Mouse (Mus musculus): ENCODE results near the gene Trim69. TPM values are rescaled to one million over a fixed set of nuclear protein-coding genes. Genes with fewer than 3 reads are reported as not detected.

Gene Trim69
- polyA plus RNA-seq, 1 experiment from 2014 or later = not detected

GRCm38 (mm10) chr2:122180051-122180822 is 19.7 kb downstream of the Trim69 start:
- H3K9ac ChIP-seq (ENCODE audit: low read length) = no peak overlapping the region
- H3K27ac ChIP-seq (ENCODE audit: low read depth, low read length) = no peak overlapping the region
- H3K4me2 ChIP-seq (ENCODE audit: low read depth) = no peak overlapping the region
- WGBS = 77% methylated on average over 8 of the region's 8 CpGs
- H3K36me3 ChIP-seq (ENCODE audit: control insufficient read depth, insufficient read depth, low read length) = no peaks in the 10 kb centered on the region
- H3K4me3 ChIP-seq (ENCODE audit: low read depth, low read length) = no peak overlapping the region
- DNase-seq (ENCODE audit: low spot score) = no peak
- H3K27me3 ChIP-seq (ENCODE audit: control insufficient read depth, insufficient read depth, low read length) = no peaks in the 10 kb centered on the region
- H3K4me1 ChIP-seq (ENCODE audit: control insufficient read depth, insufficient read depth, low read length) = no peaks in the 10 kb centered on the region
- H3K9me3 ChIP-seq (ENCODE audit: control insufficient read depth, low read length) = no peaks in the 10 kb centered on the region
- ATAC-seq (ENCODE audit: insufficient read depth, low FRiP score, low TSS enrichment) = no peak

- H3K4me1 ChIP-seq (ENCODE audit: control insufficient read depth, insufficient read depth, low read length) = no peaks in the 10 kb centered on the region
- ATAC-seq (ENCODE audit: insufficient read depth, low FRiP score, low TSS enrichment) (no peak), DNase-seq (ENCODE audit: low spot score) (no peak)
- H3K27ac ChIP-seq (ENCODE audit: low read depth, low read length) = no peak overlapping the region
- no peak overlapping the region for H3K9ac ChIP-seq (ENCODE audit: low read length)
- no peak overlapping the region for H3K4me3 ChIP-seq (ENCODE audit: low read depth, low read length)
- H3K9me3 ChIP-seq (ENCODE audit: control insufficient read depth, low read length) = no peaks in the 10 kb centered on the region
- no peaks in the 10 kb centered on the region for H3K27me3 ChIP-seq (ENCODE audit: control insufficient read depth, insufficient read depth, low read length)
- 80% methylated on average over 4 of the region's 4 CpGs for WGBS
- no peaks in the 10 kb centered on the region for H3K36me3 ChIP-seq (ENCODE audit: control insufficient read depth, insufficient read depth, low read length)
- no peak overlapping the region for H3K4me2 ChIP-seq (ENCODE audit: low read depth)
These were observed 24.6 kb downstream of the Trim69 start for GRCm38 (mm10) chr2:122185086-122185485.

GRCm38 (mm10) chr2:122186106-122186505 is 25.6 kb downstream of the Trim69 start, which contains the start of the genes Patl2 and Terb2:
Patl2 (minus strand) TSS chr2:122186189.
Terb2 (plus strand) TSS chr2:122186272.
- H3K9me3 ChIP-seq (ENCODE audit: control insufficient read depth, low read length) = no peaks in the 10 kb centered on the region
- H3K36me3 ChIP-seq (ENCODE audit: control insufficient read depth, insufficient read depth, low read length) = no peaks in the 10 kb centered on the region
- 78% methylated on average over 17 of the region's 17 CpGs for WGBS
- H3K27me3 ChIP-seq (ENCODE audit: control insufficient read depth, insufficient read depth, low read length) = no peaks in the 10 kb centered on the region
- ATAC-seq (ENCODE audit: insufficient read depth, low FRiP score, low TSS enrichment) = no peak
- no peak within 1 kb of the TSS for H3K27ac ChIP-seq (ENCODE audit: low read depth, low read length)
- DNase-seq (ENCODE audit: low spot score) = no peak
- H3K4me1 ChIP-seq (ENCODE audit: control insufficient read depth, insufficient read depth, low read length) = no peaks in the 10 kb centered on the region
- H3K4me3 ChIP-seq (ENCODE audit: low read depth, low read length) = no peak within 1 kb of the TSS
- no peak within 1 kb of the TSS for H3K9ac ChIP-seq (ENCODE audit: low read length)
- no peak within 1 kb of the TSS for H3K4me2 ChIP-seq (ENCODE audit: low read depth)

- WGBS = 89% methylated on average over 3 of the region's 3 CpGs
- Histone ChIP-seq H3K4me3 (ENCODE audit: low read depth, low read length) (no peak overlapping the region), H3K27me3 (ENCODE audit: control insufficient read depth, insufficient read depth, low read length) (no peaks in the 10 kb centered on the region), H3K9me3 (ENCODE audit: control insufficient read depth, low read length) (no peaks in the 10 kb centered on the region), H3K9ac (ENCODE audit: low read length) (no peak overlapping the region), H3K36me3 (ENCODE audit: control insufficient read depth, insufficient read depth, low read length) (no peaks in the 10 kb centered on the region), H3K27ac (ENCODE audit: low read depth, low read length) (no peak overlapping the region), H3K4me1 (ENCODE audit: control insufficient read depth, insufficient read depth, low read length) (no peaks in the 10 kb centered on the region), H3K4me2 (ENCODE audit: low read depth) (no peak overlapping the region)
- no peak for ATAC-seq (ENCODE audit: insufficient read depth, low FRiP score, low TSS enrichment)
- DNase-seq (ENCODE audit: low spot score) = no peak
These were observed 26.3 kb downstream of the Trim69 start for GRCm38 (mm10) chr2:122186751-122187150.

- no peak overlapping the region for H3K4me3 ChIP-seq (ENCODE audit: low read depth, low read length)
- no peak overlapping the region for H3K9ac ChIP-seq (ENCODE audit: low read length)
- H3K4me1 ChIP-seq (ENCODE audit: control insufficient read depth, insufficient read depth, low read length) = no peaks in the 10 kb centered on the region
- no peaks in the 10 kb centered on the region for H3K9me3 ChIP-seq (ENCODE audit: control insufficient read depth, low read length)
- H3K27ac ChIP-seq (ENCODE audit: low read depth, low read length) = no peak overlapping the region
- 78% methylated on average over 3 of the region's 3 CpGs for WGBS
- no peak overlapping the region for H3K4me2 ChIP-seq (ENCODE audit: low read depth)
- ATAC-seq (ENCODE audit: insufficient read depth, low FRiP score, low TSS enrichment) = no peak
- no peak for DNase-seq (ENCODE audit: low spot score)
- H3K36me3 ChIP-seq (ENCODE audit: control insufficient read depth, insufficient read depth, low read length) = no peaks in the 10 kb centered on the region
- no peaks in the 10 kb centered on the region for H3K27me3 ChIP-seq (ENCODE audit: control insufficient read depth, insufficient read depth, low read length)
These were observed 31.3 kb downstream of the Trim69 start for GRCm38 (mm10) chr2:122191849-122192248.

GRCm38 (mm10) chr2:122194509-122194929 is 34.0 kb downstream of the Trim69 start:
- Histone ChIP-seq H3K9ac (ENCODE audit: low read length) (no peak overlapping the region), H3K36me3 (ENCODE audit: control insufficient read depth, insufficient read depth, low read length) (no peaks in the 10 kb centered on the region), H3K27ac (ENCODE audit: low read depth, low read length) (no peak overlapping the region), H3K4me2 (ENCODE audit: low read depth) (no peak overlapping the region), H3K4me1 (ENCODE audit: control insufficient read depth, insufficient read depth, low read length) (no peaks in the 10 kb centered on the region), H3K27me3 (ENCODE audit: control insufficient read depth, insufficient read depth, low read length) (no peaks in the 10 kb centered on the region), H3K9me3 (ENCODE audit: control insufficient read depth, low read length) (no peaks in the 10 kb centered on the region), H3K4me3 (ENCODE audit: low read depth, low read length) (no peak overlapping the region)
- WGBS = 76% methylated on average over 1 of the region's 1 CpGs
- ATAC-seq (ENCODE audit: insufficient read depth, low FRiP score, low TSS enrichment) (no peak), DNase-seq (ENCODE audit: low spot score) (no peak)

- ATAC-seq (ENCODE audit: insufficient read depth, low FRiP score, low TSS enrichment) (no peak), DNase-seq (ENCODE audit: low spot score) (no peak)
- H3K27me3 ChIP-seq (ENCODE audit: control insufficient read depth, insufficient read depth, low read length) = no peaks in the 10 kb centered on the region
- H3K4me3 ChIP-seq (ENCODE audit: low read depth, low read length) = no peak overlapping the region
- WGBS = 90% methylated on average over 1 of the region's 1 CpGs
- H3K4me2 ChIP-seq (ENCODE audit: low read depth) = no peak overlapping the region
- no peaks in the 10 kb centered on the region for H3K4me1 ChIP-seq (ENCODE audit: control insufficient read depth, insufficient read depth, low read length)
- H3K9me3 ChIP-seq (ENCODE audit: control insufficient read depth, low read length) = no peaks in the 10 kb centered on the region
- H3K27ac ChIP-seq (ENCODE audit: low read depth, low read length) = no peak overlapping the region
- H3K36me3 ChIP-seq (ENCODE audit: control insufficient read depth, insufficient read depth, low read length) = no peaks in the 10 kb centered on the region
- H3K9ac ChIP-seq (ENCODE audit: low read length) = no peak overlapping the region
These were observed 41.0 kb downstream of the Trim69 start for GRCm38 (mm10) chr2:122201501-122201900.

- no peak overlapping the region for H3K9ac ChIP-seq (ENCODE audit: low read length)
- H3K4me3 ChIP-seq (ENCODE audit: low read depth, low read length) = no peak overlapping the region
- no peaks in the 10 kb centered on the region for H3K36me3 ChIP-seq (ENCODE audit: control insufficient read depth, insufficient read depth, low read length)
- H3K4me2 ChIP-seq (ENCODE audit: low read depth) = no peak overlapping the region
- H3K27ac ChIP-seq (ENCODE audit: low read depth, low read length) = no peak overlapping the region
- WGBS = 62% methylated on average over 2 of the region's 2 CpGs
- no peak for ATAC-seq (ENCODE audit: insufficient read depth, low FRiP score, low TSS enrichment)
- no peaks in the 10 kb centered on the region for H3K9me3 ChIP-seq (ENCODE audit: control insufficient read depth, low read length)
- H3K27me3 ChIP-seq (ENCODE audit: control insufficient read depth, insufficient read depth, low read length) = no peaks in the 10 kb centered on the region
- no peak for DNase-seq (ENCODE audit: low spot score)
- H3K4me1 ChIP-seq (ENCODE audit: control insufficient read depth, insufficient read depth, low read length) = no peaks in the 10 kb centered on the region; the same call in 1 of the 2 replicates
These were observed 46.1 kb downstream of the Trim69 start for GRCm38 (mm10) chr2:122206440-122207107.

Data from neural tube, embryonic 11.5 days (tissue).